Mouse (Mus musculus) limb, embryonic 15.5 days (tissue): ENCODE results near the gene Rab9b. TPM values are rescaled to one million over a fixed set of nuclear protein-coding genes. Genes with fewer than 3 reads are reported as not detected.

ENCODE experiments used
- ATAC-seq: fragments of 200-750 bp; cut with Nextera tagmentation; 2 replicates; pipeline ENCODE4 v1.8.0; 2017; ENCODE audit warnings: low read depth, moderate TSS enrichment; ENCODE audit not compliant: insufficient number of reproducible peaks, low FRiP score, low TSS enrichment
- H3K27ac ChIP-seq: fragments of 300-500 bp; sonication (generic); 2 replicates; pipeline ENCODE4 v1.5.1; 2015; ENCODE audit warnings: moderate library complexity, mild to moderate bottlenecking, inconsistent platforms
- H3K27me3 ChIP-seq: fragments of 300-500 bp; sonication (generic); 2 replicates; pipeline ENCODE4 v1.6.1; 2015; ENCODE audit warnings: inconsistent platforms
- H3K36me3 ChIP-seq: fragments of 300-500 bp; sonication (generic); 2 replicates; pipeline ENCODE4 v1.6.1; 2015; ENCODE audit warnings: inconsistent platforms
- H3K4me1 ChIP-seq: fragments of 300-500 bp; sonication (generic); 2 replicates; pipeline ENCODE4 v1.6.1; 2015; ENCODE audit warnings: inconsistent platforms
- H3K4me2 ChIP-seq: fragments of 300-500 bp; sonication (generic); 2 replicates; pipeline ENCODE4 v1.6.1; 2015; ENCODE audit warnings: mild to moderate bottlenecking, inconsistent platforms
- H3K4me3 ChIP-seq: fragments of 300-500 bp; sonication (generic); 2 replicates; pipeline ENCODE4 v1.5.1; 2015; ENCODE audit warnings: mild to moderate bottlenecking, inconsistent platforms
- H3K9ac ChIP-seq: fragments of 300-500 bp; sonication (generic); 2 replicates; pipeline ENCODE4 v1.6.1; 2015; ENCODE audit warnings: inconsistent platforms
- H3K9me3 ChIP-seq: fragments of 300-500 bp; sonication (generic); 2 replicates; pipeline ENCODE4 v1.6.1; 2016; ENCODE audit warnings: inconsistent platforms
- WGBS: fragments of 180-500 bp; shearing (Covaris S2); methylation state at CpG from one replicate; pipeline ENCODE4 v1.1.7; 2015; 5-methylcytosine and 5-hydroxymethylcytosine counted together
- polyA plus RNA-seq: library from polyadenylated mRNA; unstranded; fragments of >200 nt; fragmentation: Nextera tagmentation; extraction: Ambion mirVana; gene quantifications from 2 replicates; pipeline ENCODE4 v1.2.1, GENCODE M21; 2015

Gene Rab9b
- 0.31 and 0.44 TPM in 2 replicates for polyA plus RNA-seq

DNA sequence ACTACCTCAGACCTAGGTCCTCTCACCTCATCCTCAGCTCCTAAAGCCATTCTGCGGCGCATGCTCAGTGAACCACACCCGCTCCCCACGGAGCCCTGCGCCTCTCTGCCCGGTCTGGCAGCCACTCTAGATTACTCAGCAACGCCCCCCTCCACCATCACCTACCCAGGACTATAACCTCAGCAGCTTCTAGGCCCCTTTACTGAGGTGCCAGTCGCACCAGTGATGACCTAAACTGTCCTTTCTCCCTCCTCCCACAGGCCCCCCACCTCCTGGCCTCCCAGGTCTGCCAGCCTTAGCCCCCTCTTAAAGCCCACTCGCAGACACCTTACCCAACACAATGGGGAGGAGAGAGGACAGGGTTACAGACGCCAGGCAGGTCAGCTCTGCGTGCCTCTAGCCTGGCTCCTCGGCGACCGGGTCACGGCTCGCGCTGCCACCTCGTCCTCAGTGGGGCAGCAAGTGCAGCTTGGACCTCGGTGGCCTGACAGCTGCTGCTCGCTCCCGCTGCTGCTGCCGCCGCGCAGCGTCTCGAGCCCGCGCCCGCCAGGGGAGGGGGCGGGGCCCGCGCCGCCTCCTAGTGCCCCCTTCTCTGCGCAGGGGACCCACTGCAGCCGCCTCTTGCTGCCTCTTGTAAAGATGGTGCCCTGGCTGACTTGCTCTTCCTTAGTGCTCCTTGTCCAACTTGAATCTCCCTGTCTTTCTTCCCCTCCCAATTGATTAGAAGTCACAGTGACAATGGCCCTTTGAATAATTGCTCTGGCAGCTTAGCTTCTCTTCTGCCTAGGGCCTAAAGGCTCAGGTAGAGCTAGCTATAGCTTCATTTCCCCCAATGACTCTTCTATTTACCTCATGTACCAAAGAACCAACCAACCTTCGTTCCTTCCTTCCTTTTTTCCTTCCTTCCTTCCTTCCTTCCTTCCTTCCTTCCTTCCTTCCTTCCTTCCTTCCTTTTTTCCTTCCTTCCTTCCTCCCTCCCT, at the start of gene Rab9b:
Rab9b (minus strand) TSS at position 695 of the 980 bp plus-strand sequence.
- no peak for ATAC-seq
- WGBS, result 16% methylated on average over 36 of the region's 36 CpGs
- 0 out of 2 replicates have a peak within 1 kb of the TSS, but pooled peaks have one; percentile 10 for H3K9ac ChIP-seq

DNA sequence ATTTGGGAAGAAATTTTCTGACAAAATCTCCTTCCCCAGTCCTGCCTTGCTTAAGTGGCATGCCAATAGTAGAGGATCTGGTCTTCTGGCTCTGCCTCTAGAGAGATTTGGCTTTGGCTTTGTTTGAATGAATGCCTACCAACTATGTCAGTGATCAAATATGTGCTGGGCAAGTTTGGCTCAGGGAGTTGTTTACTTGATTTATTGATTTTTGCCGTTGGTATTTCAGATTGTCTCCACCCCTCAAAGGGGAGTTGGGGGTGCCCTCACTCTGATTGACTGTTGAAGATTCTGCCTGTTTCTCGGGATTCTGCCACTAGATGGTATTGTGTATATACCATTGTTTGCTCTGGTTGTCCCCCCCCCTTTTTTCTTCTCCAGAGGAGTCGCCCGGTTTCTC, 35.8 kb upstream of the Rab9b start:
- no peaks in the 10 kb centered on the region for H3K27me3 ChIP-seq
- no peak for ATAC-seq
- no peak overlapping the region for H3K27ac ChIP-seq
- no peak overlapping the region for H3K4me2 ChIP-seq
- no peaks in the 10 kb centered on the region for H3K4me1 ChIP-seq
- WGBS, result 59% methylated on average over 4 of the region's 4 CpGs
- H3K9me3 ChIP-seq, result no peaks in the 10 kb centered on the region
- H3K36me3 ChIP-seq, result no peaks in the 10 kb centered on the region
- no peak overlapping the region for H3K4me3 ChIP-seq
- H3K9ac ChIP-seq, result no peak overlapping the region

More for the DNA sequence above, at the start of gene Rab9b:
- Histone ChIP-seq H3K27me3 (peaks cover 5% of the 10 kb centered on the region; the same call in 1 of the 2 replicates), H3K36me3 (no peaks in the 10 kb centered on the region), H3K4me3 (peak within 1 kb of the TSS; percentile 44), H3K27ac (no peak within 1 kb of the TSS), H3K4me2 (peak within 1 kb of the TSS; percentile 66), H3K9me3 (no peaks in the 10 kb centered on the region), H3K4me1 (no peaks in the 10 kb centered on the region)

DNA sequence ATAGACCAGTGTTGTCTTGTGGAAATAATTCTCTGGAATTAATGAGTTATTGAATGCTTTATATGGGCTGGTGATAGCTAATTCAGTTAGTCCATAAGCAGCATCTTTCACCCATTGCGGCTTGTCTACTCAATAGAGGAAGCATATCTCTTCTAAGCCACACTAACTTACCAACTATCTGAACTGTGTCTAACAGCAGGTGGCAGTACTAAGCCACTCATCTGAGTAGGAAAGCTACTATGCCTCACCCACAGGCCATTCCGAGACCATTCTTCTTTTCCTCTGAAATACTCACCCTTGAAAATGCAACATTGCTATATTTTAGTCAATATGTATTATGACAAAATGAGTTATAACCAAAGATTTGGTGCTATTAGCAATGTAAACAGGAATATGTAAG, 27.2 kb upstream of the Rab9b start:
- Histone ChIP-seq H3K9ac (no peak overlapping the region), H3K36me3 (no peaks in the 10 kb centered on the region), H3K4me2 (no peak overlapping the region), H3K9me3 (no peaks in the 10 kb centered on the region), H3K4me3 (no peak overlapping the region), H3K27me3 (no peaks in the 10 kb centered on the region), H3K4me1 (no peaks in the 10 kb centered on the region), H3K27ac (no peak overlapping the region)
- 63% methylated on average over 2 of the region's 2 CpGs for WGBS
- ATAC-seq, result no peak

DNA sequence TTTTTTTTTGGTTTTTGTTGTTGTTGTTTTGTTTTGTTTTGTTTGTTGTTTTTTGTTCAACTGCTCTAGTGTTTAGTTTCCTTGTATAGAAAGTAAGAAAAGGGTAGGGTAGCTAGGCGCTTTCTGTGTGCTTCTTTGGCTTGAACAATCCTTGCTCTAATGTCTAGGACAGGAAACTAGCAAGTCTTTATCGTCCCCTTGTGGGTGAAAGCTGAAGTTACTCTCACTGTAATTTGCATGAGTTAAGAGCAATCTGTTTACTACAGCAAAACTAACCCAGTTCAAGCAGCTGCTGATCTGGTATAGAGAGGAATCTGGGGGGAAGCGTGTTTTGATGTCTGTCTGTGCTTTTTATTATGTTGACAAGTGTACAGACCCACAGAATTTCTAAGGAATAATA, 18.3 kb downstream of the Rab9b start:
- H3K4me3 ChIP-seq, result no peak overlapping the region
- WGBS, result 30% methylated on average over 3 of the region's 3 CpGs
- H3K9ac ChIP-seq, result no peak overlapping the region

DNA sequence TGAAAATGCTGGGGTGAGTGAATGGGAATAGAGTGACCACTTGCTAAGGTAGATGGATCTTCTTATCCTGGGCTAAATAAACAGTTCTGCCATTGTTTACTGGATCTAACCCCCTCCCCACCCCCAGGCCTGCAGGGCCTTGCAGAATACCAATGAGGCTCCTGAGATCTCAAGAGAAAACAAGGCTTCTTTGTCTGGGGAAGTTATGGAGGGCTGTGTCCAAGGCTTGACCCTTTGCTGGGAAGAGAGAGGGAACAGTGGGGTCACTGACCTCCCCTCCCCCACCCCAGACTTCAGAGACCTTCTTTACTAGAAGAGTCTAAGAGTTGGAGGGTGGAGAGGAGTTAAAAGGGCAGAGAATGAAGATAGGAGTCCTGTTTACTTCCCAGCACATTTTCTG, 39.9 kb downstream of the Rab9b start:
- H3K27me3 ChIP-seq, result no peaks in the 10 kb centered on the region; the same call in 1 of the 2 replicates
- H3K4me3 ChIP-seq, result no peak overlapping the region
- no peaks in the 10 kb centered on the region for H3K4me1 ChIP-seq
- H3K9ac ChIP-seq, result no peak overlapping the region
- H3K4me2 ChIP-seq, result no peak overlapping the region
- H3K36me3 ChIP-seq, result no peaks in the 10 kb centered on the region
- no peak for ATAC-seq
- no peak overlapping the region for H3K27ac ChIP-seq
- no peaks in the 10 kb centered on the region for H3K9me3 ChIP-seq

More for the DNA sequence above, 18.3 kb downstream of the Rab9b start:
- Histone ChIP-seq H3K27me3 (0 out of 2 replicates have a peak, but pooled peaks cover 4% of the 10 kb centered on the region), H3K4me2 (no peak overlapping the region), H3K27ac (no peak overlapping the region), H3K4me1 (no peaks in the 10 kb centered on the region), H3K9me3 (no peaks in the 10 kb centered on the region), H3K36me3 (no peaks in the 10 kb centered on the region)
- ATAC-seq, result no peak

DNA sequence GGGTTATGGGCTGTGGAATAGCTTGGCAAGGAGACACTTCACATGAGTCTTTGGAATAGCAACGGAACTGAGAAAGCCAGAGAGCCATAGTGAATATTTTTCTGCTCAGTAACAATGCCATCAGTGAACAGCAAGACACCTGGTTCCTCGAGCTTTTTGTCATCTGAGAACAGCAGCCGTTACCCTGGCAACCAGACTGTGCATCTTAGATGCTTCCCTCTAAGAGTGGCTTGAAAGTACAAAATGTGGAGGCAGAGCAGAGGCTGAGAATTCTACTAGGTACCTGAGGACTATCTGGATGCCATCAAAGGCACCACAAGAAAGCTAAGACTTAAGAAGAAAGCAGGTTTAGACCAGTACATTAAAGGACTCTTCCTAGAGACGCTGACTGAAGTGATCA, 43.5 kb downstream of the Rab9b start:
- no peak overlapping the region for H3K27ac ChIP-seq
- H3K9me3 ChIP-seq, result no peaks in the 10 kb centered on the region
- 67% methylated on average over 4 of the region's 4 CpGs for WGBS
- ATAC-seq, result no peak
- no peaks in the 10 kb centered on the region for H3K4me1 ChIP-seq
- no peak overlapping the region for H3K4me2 ChIP-seq
- H3K36me3 ChIP-seq, result no peaks in the 10 kb centered on the region
- H3K4me3 ChIP-seq, result no peak overlapping the region
- H3K9ac ChIP-seq, result no peak overlapping the region
- H3K27me3 ChIP-seq, result no peaks in the 10 kb centered on the region

DNA sequence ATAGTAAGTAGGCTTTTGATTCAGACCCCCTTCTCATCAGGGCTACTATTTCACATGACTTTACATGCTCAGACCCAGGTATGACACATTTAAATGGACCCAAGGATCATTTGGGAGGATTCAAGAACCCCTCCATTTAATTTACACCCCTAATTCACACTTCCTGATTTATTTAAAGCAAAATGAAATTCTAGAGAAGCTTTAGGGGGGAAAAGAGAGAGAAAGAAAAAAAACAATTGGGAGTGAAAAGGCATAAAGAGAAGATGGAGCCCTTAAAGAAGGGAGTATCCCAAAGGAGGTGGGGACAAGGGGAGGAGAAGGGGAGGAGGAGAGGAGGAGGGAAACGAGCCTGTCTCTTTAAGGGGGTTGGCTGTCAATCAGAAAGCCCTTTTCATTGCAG, 46.2 kb downstream of the Rab9b start, which contains the start of gene Plp1:
Plp1 (plus strand) TSS at position 301 of the 400 bp plus-strand sequence.
- Histone ChIP-seq H3K4me3 (no peak within 1 kb of the TSS), H3K27me3 (no peaks in the 10 kb centered on the region), H3K9ac (no peak within 1 kb of the TSS), H3K36me3 (no peaks in the 10 kb centered on the region), H3K9me3 (no peaks in the 10 kb centered on the region), H3K4me2 (no peak within 1 kb of the TSS), H3K4me1 (no peaks in the 10 kb centered on the region), H3K27ac (no peak within 1 kb of the TSS)
- no peak for ATAC-seq
- WGBS, result 48% methylated on average over 1 of the region's 1 CpGs

DNA sequence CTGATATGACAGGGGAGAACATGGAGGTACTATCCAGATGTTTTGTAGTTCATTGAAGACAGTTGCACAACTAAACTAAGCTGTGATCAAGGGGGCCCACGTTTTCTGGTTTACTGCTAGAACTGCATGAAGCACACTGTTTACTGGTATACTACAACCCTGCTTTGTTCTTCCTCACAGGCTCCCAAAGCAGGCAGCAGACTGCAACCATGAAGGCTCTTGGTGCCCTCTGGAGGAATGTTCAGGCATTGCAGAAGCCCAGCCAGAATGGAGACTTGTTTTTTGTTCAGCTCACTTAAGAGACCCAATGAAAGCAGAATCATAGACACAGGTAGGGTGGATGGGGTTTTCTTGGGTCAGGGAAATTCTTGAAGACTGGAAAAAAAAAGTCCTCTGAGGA, 48.3 kb downstream of the Rab9b start:
- H3K9ac ChIP-seq, result no peak overlapping the region
- peaks cover 4% of the 10 kb centered on the region; the same call in 1 of the 2 replicates for H3K27me3 ChIP-seq
- no peak overlapping the region for H3K4me2 ChIP-seq
- H3K36me3 ChIP-seq, result no peaks in the 10 kb centered on the region
- ATAC-seq, result no peak
- H3K9me3 ChIP-seq, result no peaks in the 10 kb centered on the region
- H3K27ac ChIP-seq, result no peak overlapping the region
- no peak overlapping the region for H3K4me3 ChIP-seq
- H3K4me1 ChIP-seq, result no peaks in the 10 kb centered on the region
- 6% methylated on average over 1 of the region's 1 CpGs for WGBS

DNA sequence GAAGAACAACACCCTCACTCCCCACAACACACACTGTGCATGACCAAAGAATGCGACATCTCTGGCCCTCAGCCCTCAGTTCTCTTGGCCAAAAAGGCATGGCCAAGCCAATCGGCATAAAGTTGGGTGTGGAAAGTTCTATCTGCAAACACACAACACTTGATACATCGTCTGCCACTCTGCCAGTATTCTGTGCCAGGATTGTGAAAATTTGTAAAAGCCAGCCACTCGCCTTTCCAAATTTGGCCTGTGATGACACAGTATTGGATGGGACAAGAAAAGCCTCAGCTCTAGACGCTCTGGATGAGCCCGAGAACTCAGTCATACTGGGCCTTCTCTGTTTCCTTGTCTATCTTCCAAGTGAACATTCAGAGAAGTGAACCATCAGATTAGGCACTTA, 48.8 kb downstream of the Rab9b start:
- Histone ChIP-seq H3K27ac (no peak overlapping the region), H3K4me3 (no peak overlapping the region), H3K36me3 (no peaks in the 10 kb centered on the region), H3K9me3 (no peaks in the 10 kb centered on the region), H3K27me3 (peaks cover 4% of the 10 kb centered on the region; the same call in 1 of the 2 replicates), H3K4me1 (no peaks in the 10 kb centered on the region), H3K9ac (no peak overlapping the region), H3K4me2 (no peak overlapping the region)
- WGBS, result 90% methylated on average over 6 of the region's 6 CpGs
- ATAC-seq, result no peak

Other genes with a start within 250 kb of the Rab9b start
- 12.9 and 15.0 TPM in 2 replicates for gene Tceal1, start 160.8 kb downstream of the Rab9b start, polyA plus RNA-seq
- 636 and 640 TPM in 2 replicates for gene Morf4l2, start 125.1 kb downstream of the Rab9b start, polyA plus RNA-seq
- gene Glra4, start 88.6 kb downstream of the Rab9b start, polyA plus RNA-seq, result not detected in 2 replicates
- 7.1 and 9.5 TPM in 2 replicates for gene Plp1, start 46.1 kb downstream of the Rab9b start, polyA plus RNA-seq
- gene H2bfm, start 58.6 kb upstream of the Rab9b start, polyA plus RNA-seq, result not detected in 2 replicates
- gene Tmsb15b2, start 106.7 kb upstream of the Rab9b start, polyA plus RNA-seq, result 38.3 and 41.4 TPM in 2 replicates
- gene Tmsb15l, start 108.1 kb upstream of the Rab9b start, polyA plus RNA-seq, result 4.0 and 5.2 TPM in 2 replicates
- gene Tmsb15b1, start 108.1 kb upstream of the Rab9b start, polyA plus RNA-seq, result 17.3 and 23.6 TPM in 2 replicates
- 13.8 and 16.3 TPM in 2 replicates for gene Zcchc18, start 124.4 kb upstream of the Rab9b start, polyA plus RNA-seq
- 9.8 and 11.2 TPM in 2 replicates for gene Slc25a53, start 169.5 kb upstream of the Rab9b start, polyA plus RNA-seq
- gene Fam199x, start 180.8 kb upstream of the Rab9b start, polyA plus RNA-seq, result 4.5 and 5.6 TPM in 2 replicates